Mouse (Mus musculus): ENCODE results near the gene Abhd17a. TPM values are rescaled to one million over a fixed set of nuclear protein-coding genes. Genes with fewer than 3 reads are reported as not detected.
A peak's percentile ranks its signal among the peaks of the same experiment; 100 is the strongest.

Abhd17a gene
- polyA plus RNA-seq, 1 experiment from 2014 or later: 126 TPM

DNA sequence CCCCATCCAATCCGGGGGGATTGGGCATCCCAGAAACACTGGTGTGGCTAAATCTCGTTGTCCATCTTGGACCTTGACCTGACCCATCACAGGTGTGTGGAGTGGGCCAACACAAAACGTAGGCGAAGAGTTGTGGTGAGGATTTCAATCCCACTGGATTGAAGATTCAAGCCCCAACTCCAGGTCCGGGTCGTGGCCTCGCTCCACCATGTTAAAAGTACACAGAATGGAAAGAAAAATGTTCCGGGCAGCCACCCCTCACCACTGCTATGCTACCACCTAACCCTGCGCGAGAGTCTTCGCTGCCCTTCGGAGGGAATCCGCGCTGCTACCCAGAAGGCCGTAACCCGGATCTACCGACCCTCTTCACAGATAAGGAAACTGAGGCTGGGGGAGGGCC, 14.2 kb downstream of the Abhd17a start:
- Histone ChIP-seq H3K9ac (ENCODE audit: low read length) (peak overlapping the region; percentile 79), H3K27me3 (replicated peaks; ENCODE audit: control insufficient read depth, insufficient read depth, low read length) (no peaks in the 10 kb centered on the region), H3K4me1 (ENCODE audit: control insufficient read depth, insufficient read depth, low read length) (peaks cover 30% of the 10 kb centered on the region), H3K27ac (ENCODE audit: low read depth, low read length) (no peak overlapping the region), H3K4me3 (ENCODE audit: low read depth, low read length) (peak overlapping the region; percentile 75), H3K9me3 (replicated peaks; ENCODE audit: control insufficient read depth, low read length) (no peaks in the 10 kb centered on the region), H3K4me2 (ENCODE audit: low read length) (peak overlapping the region; percentile 95), H3K36me3 (ENCODE audit: control insufficient read depth, insufficient read depth, low read length) (no peaks in the 10 kb centered on the region)
- WGBS: 14% methylated on average over 17 of the region's 17 CpGs
- ATAC-seq: no peak
- no peak for DNase-seq (ENCODE audit: low spot score)

DNA sequence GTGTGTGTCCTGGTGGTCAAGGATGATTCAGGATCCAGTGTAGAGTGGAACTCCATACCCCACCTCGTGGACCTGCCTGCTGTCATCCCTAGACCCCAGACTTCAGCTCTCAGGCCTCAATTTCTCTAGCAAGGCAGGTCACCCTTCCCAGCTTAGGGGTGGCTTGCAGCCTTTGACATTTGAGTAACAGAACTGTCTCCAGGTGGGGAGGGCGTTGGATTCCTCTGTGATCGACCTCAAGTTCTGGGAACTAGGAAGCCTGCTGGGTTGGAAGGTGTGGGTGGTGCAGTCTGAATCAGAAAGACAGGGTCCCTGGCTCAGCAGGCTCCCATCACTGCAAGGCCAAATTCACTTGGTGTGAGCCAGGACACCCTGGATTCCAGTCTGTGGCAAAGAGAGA, 15.2 kb downstream of the Abhd17a start:
- H3K27ac ChIP-seq (ENCODE audit: low read depth, low read length): no peak overlapping the region
- no peak overlapping the region for H3K4me3 ChIP-seq (ENCODE audit: low read depth, low read length)
- DNase-seq (ENCODE audit: low spot score) (no peak), ATAC-seq (no peak)
- no peaks in the 10 kb centered on the region for H3K36me3 ChIP-seq (ENCODE audit: control insufficient read depth, insufficient read depth, low read length)
- no peaks in the 10 kb centered on the region for H3K9me3 ChIP-seq (replicated peaks; ENCODE audit: control insufficient read depth, low read length)
- 83% methylated on average over 3 of the region's 3 CpGs for WGBS
- peak overlapping the region; percentile 95; the same call in 1 of the 2 replicates for H3K4me2 ChIP-seq (ENCODE audit: low read length)
- no peaks in the 10 kb centered on the region for H3K27me3 ChIP-seq (replicated peaks; ENCODE audit: control insufficient read depth, insufficient read depth, low read length)
- H3K9ac ChIP-seq (ENCODE audit: low read length): no peak overlapping the region
- H3K4me1 ChIP-seq (ENCODE audit: control insufficient read depth, insufficient read depth, low read length): peaks cover 33% of the 10 kb centered on the region

DNA sequence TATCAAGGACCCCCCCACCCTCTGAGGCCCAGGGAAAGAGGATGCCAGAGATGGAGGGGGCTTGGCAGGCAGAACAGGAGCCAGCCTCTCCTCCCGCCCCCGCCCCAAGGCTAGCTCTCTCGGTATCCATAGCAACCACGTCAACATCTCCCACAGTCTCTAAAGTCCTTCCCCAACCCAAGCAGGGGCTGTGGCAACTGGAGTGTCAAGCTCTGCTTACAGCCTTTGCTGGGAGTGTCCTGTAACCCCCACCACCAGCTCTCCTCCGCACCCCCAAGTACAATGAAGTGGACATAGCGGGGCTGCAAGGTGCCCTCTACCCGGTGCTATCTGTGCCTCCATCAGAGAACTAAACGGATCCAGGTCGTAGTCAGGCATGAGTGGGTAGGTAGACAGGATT, 16.2 kb downstream of the Abhd17a start:
- DNase-seq (ENCODE audit: low spot score): no peak
- Histone ChIP-seq H3K9me3 (replicated peaks; ENCODE audit: control insufficient read depth, low read length) (no peaks in the 10 kb centered on the region), H3K36me3 (ENCODE audit: control insufficient read depth, insufficient read depth, low read length) (no peaks in the 10 kb centered on the region), H3K27ac (ENCODE audit: low read depth, low read length) (no peak overlapping the region), H3K4me2 (ENCODE audit: low read length) (no peak overlapping the region), H3K4me1 (ENCODE audit: control insufficient read depth, insufficient read depth, low read length) (peaks cover 33% of the 10 kb centered on the region), H3K9ac (ENCODE audit: low read length) (no peak overlapping the region), H3K27me3 (replicated peaks; ENCODE audit: control insufficient read depth, insufficient read depth, low read length) (no peaks in the 10 kb centered on the region), H3K4me3 (ENCODE audit: low read depth, low read length) (no peak overlapping the region)
- ATAC-seq: no peak
- 61% methylated on average over 9 of the region's 9 CpGs for WGBS

DNA sequence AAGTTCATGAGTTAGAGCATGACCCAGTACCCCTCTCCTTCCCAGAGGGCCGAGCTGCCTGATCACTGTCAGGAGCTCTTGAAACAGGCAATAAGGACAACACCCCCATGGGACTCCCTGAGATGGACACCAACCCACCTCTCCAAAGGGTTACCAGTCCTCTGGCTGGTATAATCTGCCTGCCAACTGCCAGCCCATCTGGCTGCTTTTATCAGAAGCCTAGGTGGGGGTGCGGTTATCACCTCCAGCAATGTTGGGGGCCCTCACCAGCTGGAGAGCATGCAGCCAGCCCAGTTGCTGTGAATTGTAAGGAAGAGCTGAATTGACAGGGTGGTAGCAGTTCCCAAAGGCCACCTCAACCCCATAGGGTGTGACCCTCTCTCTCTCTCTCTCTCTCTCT, 17.7 kb downstream of the Abhd17a start:
- ATAC-seq (no peak), DNase-seq (ENCODE audit: low spot score) (no peak)
- Histone ChIP-seq H3K4me3 (ENCODE audit: low read depth, low read length) (no peak overlapping the region), H3K36me3 (ENCODE audit: control insufficient read depth, insufficient read depth, low read length) (peaks cover 9% of the 10 kb centered on the region; the same call in 1 of the 2 replicates), H3K9me3 (replicated peaks; ENCODE audit: control insufficient read depth, low read length) (no peaks in the 10 kb centered on the region), H3K27ac (ENCODE audit: low read depth, low read length) (no peak overlapping the region), H3K4me2 (ENCODE audit: low read length) (no peak overlapping the region), H3K27me3 (replicated peaks; ENCODE audit: control insufficient read depth, insufficient read depth, low read length) (no peaks in the 10 kb centered on the region), H3K4me1 (ENCODE audit: control insufficient read depth, insufficient read depth, low read length) (peaks cover 31% of the 10 kb centered on the region), H3K9ac (ENCODE audit: low read length) (no peak overlapping the region)
- WGBS: 74% methylated on average over 2 of the region's 2 CpGs

DNA sequence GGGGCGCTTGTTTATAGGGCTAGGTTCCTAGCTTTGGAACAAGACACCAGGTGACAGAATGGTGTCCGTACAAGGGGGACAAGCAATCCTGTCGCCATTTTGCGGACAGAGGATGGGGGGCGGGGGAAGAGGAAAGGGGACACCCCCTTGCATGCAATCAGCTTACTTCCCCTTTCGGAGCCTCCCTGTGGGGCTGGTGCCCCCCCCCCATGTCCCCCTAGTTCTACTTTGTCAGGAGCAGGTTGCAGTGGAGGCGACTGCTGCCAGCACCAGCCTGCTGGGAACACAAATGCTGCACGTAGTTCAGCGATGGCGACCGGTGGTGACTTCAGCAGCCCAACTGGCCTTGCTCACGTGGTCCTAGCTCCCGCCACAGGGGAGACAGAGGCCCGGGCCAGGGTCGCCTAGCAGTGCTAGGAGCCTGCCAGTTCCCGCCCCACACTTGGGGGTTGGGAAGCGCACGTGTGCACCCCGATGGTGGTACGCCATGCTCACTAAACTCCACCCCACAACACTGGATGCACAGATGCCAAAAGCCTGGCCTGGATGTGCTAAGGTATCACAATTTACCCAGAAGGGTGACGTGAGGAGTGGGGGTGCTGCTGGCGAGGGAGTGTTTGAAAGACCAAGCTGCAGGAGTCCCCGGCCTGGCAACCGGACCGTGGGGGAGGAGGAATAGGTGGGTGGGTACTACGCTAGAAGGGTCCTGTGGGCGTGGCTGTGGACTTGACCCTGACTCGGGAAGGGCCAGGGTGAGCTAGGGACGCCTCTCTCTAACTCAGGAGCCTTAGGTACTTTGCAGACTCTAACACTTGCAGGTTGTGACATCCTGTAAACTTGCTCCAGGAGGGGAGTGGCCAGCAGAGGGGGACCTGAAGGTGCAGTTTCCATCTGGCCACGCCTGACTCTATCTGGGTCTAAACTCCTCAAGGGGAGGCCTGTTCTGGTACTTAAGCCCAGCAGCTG, 19.0 kb downstream of the Abhd17a start:
- Histone ChIP-seq H3K9ac (ENCODE audit: low read length) (peak overlapping the region; percentile 54), H3K36me3 (ENCODE audit: control insufficient read depth, insufficient read depth, low read length) (peaks cover 9% of the 10 kb centered on the region; the same call in 1 of the 2 replicates), H3K4me3 (ENCODE audit: low read depth, low read length) (peak overlapping the region; percentile 8; the same call in 1 of the 2 replicates), H3K4me1 (ENCODE audit: control insufficient read depth, insufficient read depth, low read length) (peaks cover 31% of the 10 kb centered on the region), H3K4me2 (ENCODE audit: low read length) (peak overlapping the region; percentile 36), H3K9me3 (replicated peaks; ENCODE audit: control insufficient read depth, low read length) (no peaks in the 10 kb centered on the region), H3K27me3 (replicated peaks; ENCODE audit: control insufficient read depth, insufficient read depth, low read length) (no peaks in the 10 kb centered on the region), H3K27ac (ENCODE audit: low read depth, low read length) (peak overlapping the region; percentile 44)
- ATAC-seq: no peak
- peak; percentile 33 for DNase-seq (ENCODE audit: low spot score)
- 18% methylated on average over 30 of the region's 30 CpGs for WGBS

DNA sequence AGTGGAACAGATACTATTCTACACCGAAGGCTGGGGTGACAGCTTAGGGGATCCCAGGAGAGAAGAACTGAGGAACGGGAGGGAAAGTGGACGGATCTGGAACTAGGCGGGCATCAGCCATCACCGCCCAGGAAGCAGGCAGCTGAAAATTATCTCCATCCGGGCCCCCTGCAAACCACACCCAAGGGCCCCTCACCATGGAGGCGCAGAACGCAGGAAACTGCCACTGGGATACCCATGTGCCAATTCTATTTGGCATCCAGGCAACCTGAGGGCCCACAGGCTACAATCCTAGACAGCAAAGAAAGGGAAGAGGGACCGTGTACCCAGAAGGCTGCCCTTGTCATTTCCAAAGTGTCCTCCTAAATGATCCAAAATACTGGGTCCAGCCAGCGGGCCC, 19.7 kb downstream of the Abhd17a start:
- no peaks in the 10 kb centered on the region for H3K9me3 ChIP-seq (replicated peaks; ENCODE audit: control insufficient read depth, low read length)
- WGBS: 89% methylated on average over 10 of the region's 10 CpGs
- H3K27ac ChIP-seq (ENCODE audit: low read depth, low read length): no peak overlapping the region
- H3K36me3 ChIP-seq (ENCODE audit: control insufficient read depth, insufficient read depth, low read length): peaks cover 9% of the 10 kb centered on the region; the same call in 1 of the 2 replicates
- no peak overlapping the region; the same call in 1 of the 2 replicates for H3K9ac ChIP-seq (ENCODE audit: low read length)
- no peak for ATAC-seq
- H3K27me3 ChIP-seq (replicated peaks; ENCODE audit: control insufficient read depth, insufficient read depth, low read length): no peaks in the 10 kb centered on the region
- no peak overlapping the region for H3K4me3 ChIP-seq (ENCODE audit: low read depth, low read length)
- H3K4me1 ChIP-seq (ENCODE audit: control insufficient read depth, insufficient read depth, low read length): peaks cover 24% of the 10 kb centered on the region
- no peak for DNase-seq (ENCODE audit: low spot score)
- no peak overlapping the region for H3K4me2 ChIP-seq (ENCODE audit: low read length)

DNA sequence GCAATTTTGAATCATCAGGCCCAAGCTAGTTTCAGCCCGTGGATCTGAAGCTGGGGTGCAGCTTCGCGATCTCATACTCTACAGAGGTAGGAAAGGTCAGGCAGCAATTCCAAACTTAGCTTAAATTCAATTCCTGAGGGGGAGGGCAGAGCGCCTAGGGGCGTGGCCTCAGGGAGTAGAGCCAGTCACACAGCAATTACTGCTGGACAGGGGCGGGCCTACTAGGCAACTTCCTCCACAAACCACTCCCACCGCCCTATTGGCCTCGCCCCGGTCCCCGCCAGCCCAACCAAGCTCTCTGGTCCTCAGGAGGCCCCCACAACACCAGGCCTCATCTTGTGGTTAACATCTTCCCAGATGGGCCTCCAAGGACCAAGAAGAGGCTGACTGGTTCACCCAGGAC, 20.5 kb downstream of the Abhd17a start:
- no peak overlapping the region for H3K4me3 ChIP-seq (ENCODE audit: low read depth, low read length)
- ATAC-seq: no peak
- DNase-seq (ENCODE audit: low spot score): no peak
- WGBS: 46% methylated on average over 10 of the region's 10 CpGs
- no peak overlapping the region for H3K27ac ChIP-seq (ENCODE audit: low read depth, low read length)
- no peaks in the 10 kb centered on the region for H3K27me3 ChIP-seq (replicated peaks; ENCODE audit: control insufficient read depth, insufficient read depth, low read length)
- no peak overlapping the region for H3K4me2 ChIP-seq (ENCODE audit: low read length)
- H3K9ac ChIP-seq (ENCODE audit: low read length): no peak overlapping the region
- peaks cover 9% of the 10 kb centered on the region; the same call in 1 of the 2 replicates for H3K36me3 ChIP-seq (ENCODE audit: control insufficient read depth, insufficient read depth, low read length)
- H3K4me1 ChIP-seq (ENCODE audit: control insufficient read depth, insufficient read depth, low read length): peaks cover 24% of the 10 kb centered on the region
- H3K9me3 ChIP-seq (replicated peaks; ENCODE audit: control insufficient read depth, low read length): no peaks in the 10 kb centered on the region

DNA sequence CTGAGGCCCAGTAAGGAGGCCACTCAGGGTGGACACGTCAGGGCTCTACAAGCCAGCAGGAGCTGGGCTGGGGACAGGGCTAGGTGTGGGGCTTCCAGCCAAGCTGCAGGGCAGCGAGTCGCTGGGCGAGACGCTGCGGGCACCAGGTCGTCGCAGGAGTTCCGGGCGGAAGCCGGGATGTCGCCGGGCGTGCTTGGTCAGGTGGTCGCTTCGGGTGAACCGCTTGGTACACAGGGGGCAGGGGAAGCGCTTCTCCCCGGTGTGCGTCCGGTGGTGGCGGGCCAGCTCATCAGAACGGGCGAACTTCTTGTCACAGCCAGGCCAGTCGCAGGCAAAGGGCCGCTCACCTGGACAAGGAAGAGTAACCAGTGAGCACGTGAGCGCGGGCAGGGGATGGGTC, 21.3 kb downstream of the Abhd17a start:
- Histone ChIP-seq H3K27me3 (replicated peaks; ENCODE audit: control insufficient read depth, insufficient read depth, low read length) (no peaks in the 10 kb centered on the region), H3K9me3 (replicated peaks; ENCODE audit: control insufficient read depth, low read length) (no peaks in the 10 kb centered on the region), H3K4me3 (ENCODE audit: low read depth, low read length) (no peak overlapping the region), H3K4me1 (ENCODE audit: control insufficient read depth, insufficient read depth, low read length) (peaks cover 19% of the 10 kb centered on the region), H3K27ac (ENCODE audit: low read depth, low read length) (no peak overlapping the region), H3K9ac (ENCODE audit: low read length) (no peak overlapping the region), H3K36me3 (ENCODE audit: control insufficient read depth, insufficient read depth, low read length) (peaks cover 9% of the 10 kb centered on the region; the same call in 1 of the 2 replicates), H3K4me2 (ENCODE audit: low read length) (no peak overlapping the region)
- ATAC-seq (no peak), DNase-seq (ENCODE audit: low spot score) (no peak)
- WGBS: 95% methylated on average over 29 of the region's 29 CpGs

All from forebrain, embryonic 14.5 days (tissue).